Mouse (Mus musculus) kidney, adult 2 months (tissue): ENCODE measurements around the gene Lpcat2b.

Experiments used
- CTCF ChIP-seq: fragments of 200-500 bp; conservative IDR thresholded peaks from 2 replicates; pipeline ENCODE4 v1.5.1; 2011; ENCODE audit warnings: low read depth, mild to moderate bottlenecking, control low read depth, low read length, moderate library complexity, mixed read lengths; ENCODE audit not compliant: insufficient read depth, insufficient read length
- POLR2A ChIP-seq: fragments of 200-500 bp; IDR thresholded peaks from one replicate; pipeline ENCODE4 v1.6.1; 2011; ENCODE audit warnings: low read depth, low read length, control low read depth

DNA sequence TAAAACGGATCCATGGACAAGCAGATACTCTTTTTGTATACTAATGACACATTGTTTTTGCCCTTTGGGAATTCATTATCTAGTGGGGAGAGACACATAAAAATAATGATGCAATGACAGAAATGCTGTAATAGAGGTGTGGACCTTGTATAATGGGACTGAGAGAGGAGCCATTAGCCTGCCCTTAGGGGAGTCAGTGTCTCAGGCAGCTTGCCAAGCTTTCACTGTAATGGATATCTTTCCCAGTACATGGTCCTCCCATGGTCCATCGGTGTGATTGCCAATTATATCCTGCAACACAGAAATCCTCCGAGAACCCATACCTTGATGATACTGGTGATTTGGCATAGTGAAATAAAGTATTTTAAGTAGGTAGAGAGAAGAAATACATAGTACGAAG lies 12.9 kb downstream of the Lpcat2b start:
- TF ChIP-seq CTCF (no peak), POLR2A (no peak)
